Mouse (Mus musculus) ES-Bruce4 (cell line): Measurements from ENCODE around the gene Spsb2.

Experiments used
- CTCF ChIP-seq: IDR thresholded peaks from one replicate; pipeline ENCODE4 v1.8.1; 2011; ENCODE audit warnings: low read depth, low read length
- POLR2A ChIP-seq: IDR thresholded peaks from one replicate; pipeline ENCODE4 v1.8.1; 2011; ENCODE audit warnings: low read length; ENCODE audit not compliant: insufficient read depth

- no peak for TF ChIP-seq POLR2A
- peak; percentile 80 for TF ChIP-seq CTCF
Measured at GRCm38 (mm10) chr6:124856916-124857839, 48.7 kb downstream of the Spsb2 start, which contains the start of gene P3h3.
